Mouse (Mus musculus) midbrain, embryonic 16.5 days (tissue): ENCODE data around the gene H2-Oa. TPM values are rescaled to one million over a fixed set of nuclear protein-coding genes. Genes with fewer than 3 reads are reported as not detected.

Source experiments
- ATAC-seq: fragments of 200-750 bp; cut with Nextera tagmentation; 2 replicates; pipeline ENCODE4 v1.8.0; 2017; ENCODE audit warnings: moderate TSS enrichment
- H3K27ac ChIP-seq: fragments of 300-500 bp; sonication (generic); 2 replicates; pipeline ENCODE4 v1.5.1; 2014; ENCODE audit warnings: mild to moderate bottlenecking, low read length, mixed read lengths
- H3K27me3 ChIP-seq: fragments of 300-500 bp; sonication (generic); 2 replicates; pipeline ENCODE4 v1.6.1; 2014; ENCODE audit warnings: low read depth, low read length, mixed read lengths; ENCODE audit not compliant: control insufficient read depth, insufficient read depth
- H3K36me3 ChIP-seq: fragments of 300-500 bp; sonication (generic); 2 replicates; pipeline ENCODE4 v1.6.1; 2014; ENCODE audit warnings: mild to moderate bottlenecking, low read length, moderate library complexity, mixed read lengths; ENCODE audit not compliant: control insufficient read depth, insufficient read depth
- H3K4me1 ChIP-seq: fragments of 300-500 bp; sonication (generic); 2 replicates; pipeline ENCODE4 v1.6.1; 2014; ENCODE audit warnings: mild to moderate bottlenecking, low read length, mixed read lengths; ENCODE audit not compliant: control insufficient read depth, insufficient read depth
- H3K4me2 ChIP-seq: fragments of 300-500 bp; sonication (generic); 2 replicates; pipeline ENCODE4 v1.6.1; 2014; ENCODE audit warnings: mild to moderate bottlenecking, low read length, mixed read lengths
- H3K4me3 ChIP-seq: fragments of 300-500 bp; sonication (generic); 2 replicates; pipeline ENCODE4 v1.5.1; 2014; ENCODE audit warnings: low read depth, mild to moderate bottlenecking, low read length, moderate library complexity, mixed read lengths
- H3K9ac ChIP-seq: fragments of 300-500 bp; sonication (generic); 2 replicates; pipeline ENCODE4 v1.6.1; 2014; ENCODE audit warnings: low read depth, low read length, mixed read lengths
- H3K9me3 ChIP-seq: fragments of 300-500 bp; sonication (generic); replicated peaks from 2 replicates; pipeline ENCODE4 v1.6.1; 2014; ENCODE audit warnings: mild to moderate bottlenecking, low read length, mixed read lengths; ENCODE audit not compliant: control insufficient read depth, poor library complexity, severe bottlenecking
- WGBS: fragments of 180-500 bp; shearing (Covaris S2); extraction: QIAGEN DNeasy Blood & Tissue Kit; methylation state at CpG from one replicate; pipeline ENCODE4 v1.1.7; 2014; 5-methylcytosine and 5-hydroxymethylcytosine counted together
- polyA plus RNA-seq: library from polyadenylated mRNA; unstranded; fragments of >200 nt; fragmentation: Nextera tagmentation; extraction: Ambion mirVana; gene quantifications from 2 replicates; pipeline ENCODE4 v1.2.1, GENCODE M21; 2015

H2-Oa gene
- polyA plus RNA-seq, 1 experiment from 2014 or later: 0.16 TPM

DNA sequence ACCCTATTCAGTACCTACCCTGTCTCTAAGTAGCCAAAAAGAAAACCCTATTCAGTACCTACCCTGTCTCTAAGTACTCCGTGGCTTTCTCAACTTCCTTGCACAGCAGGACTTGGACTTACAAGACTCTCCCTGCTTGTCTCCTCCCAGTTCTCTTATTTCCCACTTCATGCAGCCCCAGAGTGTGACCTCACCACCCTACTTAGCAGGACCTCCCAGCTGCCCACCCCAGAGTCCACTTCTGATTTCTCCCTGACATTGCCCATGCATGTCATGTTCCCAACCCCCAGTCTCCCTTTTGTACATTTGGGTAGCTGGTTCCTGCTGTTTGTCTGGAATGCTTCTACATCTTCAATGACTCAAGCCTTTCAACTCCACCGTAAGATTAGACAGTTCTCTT is 31.4 kb downstream of the H2-Oa start:
- H3K4me1 ChIP-seq: peaks cover 21% of the 10 kb centered on the region
- 3% methylated on average over 2 of the region's 2 CpGs for WGBS
- H3K9me3 ChIP-seq: no peaks in the 10 kb centered on the region
- H3K27me3 ChIP-seq: no peaks in the 10 kb centered on the region
- H3K9ac ChIP-seq: peak overlapping the region; percentile 99
- peaks cover 4% of the 10 kb centered on the region; the same call in 1 of the 2 replicates for H3K36me3 ChIP-seq
- peak overlapping the region; percentile 88 for H3K4me3 ChIP-seq
- H3K27ac ChIP-seq: peak overlapping the region; percentile 100; the same call in 1 of the 2 replicates
- peak overlapping the region; percentile 84 for H3K4me2 ChIP-seq
- ATAC-seq: no peak

- H3K4me2 ChIP-seq: peak overlapping the region; percentile 4; the same call in 1 of the 2 replicates
- peaks cover 26% of the 10 kb centered on the region for H3K4me1 ChIP-seq
- H3K27me3 ChIP-seq: no peaks in the 10 kb centered on the region
- ATAC-seq: no peak
- no peaks in the 10 kb centered on the region for H3K9me3 ChIP-seq
- no peak overlapping the region for H3K4me3 ChIP-seq
- 91% methylated on average over 6 of the region's 6 CpGs for WGBS
- H3K27ac ChIP-seq: no peak overlapping the region
- H3K36me3 ChIP-seq: no peaks in the 10 kb centered on the region
- H3K9ac ChIP-seq: no peak overlapping the region
Measured at GRCm38 (mm10) chr17:34124649-34125048, 32.5 kb downstream of the H2-Oa start.

GRCm38 (mm10) chr17:34126826-34127420 is 34.8 kb downstream of the H2-Oa start:
- Histone ChIP-seq H3K9me3 (no peaks in the 10 kb centered on the region), H3K4me3 (no peak overlapping the region), H3K4me1 (peaks cover 26% of the 10 kb centered on the region), H3K4me2 (no peak overlapping the region), H3K27me3 (no peaks in the 10 kb centered on the region), H3K9ac (no peak overlapping the region), H3K27ac (no peak overlapping the region), H3K36me3 (no peaks in the 10 kb centered on the region)
- WGBS: 64% methylated on average over 9 of the region's 9 CpGs
- no peak for ATAC-seq

DNA sequence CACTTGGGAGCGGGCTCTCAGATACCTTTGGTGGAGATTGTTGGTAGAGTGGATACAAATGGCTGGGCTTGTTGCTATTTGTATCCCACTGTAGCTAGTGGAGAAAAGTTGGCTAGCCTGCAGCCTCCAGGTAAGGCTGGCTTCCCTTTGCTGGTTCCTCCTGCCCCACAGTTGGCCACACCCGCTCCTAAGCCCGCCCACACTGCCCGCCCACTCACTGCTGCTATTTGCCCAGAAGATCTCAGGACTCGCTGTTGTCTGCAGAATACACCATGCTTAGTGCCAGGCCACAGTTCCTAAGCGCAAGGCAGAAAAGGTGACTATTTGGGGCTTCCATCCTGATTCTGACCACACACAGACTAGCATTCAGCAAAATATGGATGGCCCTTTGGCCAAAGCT is 35.3 kb downstream of the H2-Oa start:
- Histone ChIP-seq H3K4me3 (no peak overlapping the region), H3K4me1 (peaks cover 26% of the 10 kb centered on the region), H3K9ac (no peak overlapping the region), H3K4me2 (no peak overlapping the region), H3K9me3 (no peaks in the 10 kb centered on the region), H3K36me3 (no peaks in the 10 kb centered on the region), H3K27ac (no peak overlapping the region), H3K27me3 (no peaks in the 10 kb centered on the region)
- no peak for ATAC-seq
- 27% methylated on average over 6 of the region's 6 CpGs for WGBS

DNA sequence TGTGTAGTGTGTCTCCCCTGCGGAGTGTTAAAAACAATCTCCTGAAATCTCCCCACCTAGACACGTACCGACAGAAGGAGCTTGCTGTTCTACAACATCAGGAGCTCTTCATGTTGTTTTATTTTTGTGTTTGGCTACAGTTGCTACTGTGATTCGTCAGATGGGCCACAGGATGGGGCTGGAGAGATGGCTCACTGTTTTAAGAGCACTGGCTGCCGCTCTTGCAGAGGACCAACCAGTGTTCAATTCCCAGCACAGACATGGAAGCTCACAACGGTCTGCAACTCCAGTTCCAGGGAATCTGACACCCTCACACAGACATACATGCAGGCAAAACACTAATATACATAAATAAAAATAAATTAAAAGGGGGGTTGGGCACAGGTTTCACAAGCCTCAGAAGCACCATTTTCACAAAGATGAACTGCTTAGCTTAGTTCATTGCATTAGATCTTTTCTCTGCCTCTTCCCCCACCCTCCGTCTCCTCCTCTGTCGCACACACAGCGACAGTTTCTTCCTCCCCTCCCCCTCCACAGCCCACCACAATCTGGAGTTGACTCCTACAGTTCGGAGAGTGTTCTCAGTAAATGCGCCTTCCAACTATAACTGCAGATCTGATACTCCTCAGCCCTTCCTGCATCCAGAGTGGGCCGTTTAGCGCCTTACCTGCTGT is 36.3 kb downstream of the H2-Oa start:
- no peak overlapping the region for H3K9ac ChIP-seq
- ATAC-seq: no peak
- H3K4me2 ChIP-seq: 0 out of 2 replicates have a peak overlapping the region, but pooled peaks have one; percentile 3
- no peaks in the 10 kb centered on the region for H3K27me3 ChIP-seq
- H3K36me3 ChIP-seq: no peaks in the 10 kb centered on the region
- H3K4me1 ChIP-seq: peaks cover 22% of the 10 kb centered on the region
- 17% methylated on average over 13 of the region's 13 CpGs for WGBS
- no peak overlapping the region for H3K4me3 ChIP-seq
- no peaks in the 10 kb centered on the region for H3K9me3 ChIP-seq
- no peak overlapping the region for H3K27ac ChIP-seq

- no peaks in the 10 kb centered on the region for H3K27me3 ChIP-seq
- H3K36me3 ChIP-seq: no peaks in the 10 kb centered on the region
- WGBS: 20% methylated on average over 18 of the region's 18 CpGs
- no peaks in the 10 kb centered on the region for H3K9me3 ChIP-seq
- 0 out of 2 replicates have a peak overlapping the region, but pooled peaks have one; percentile 3 for H3K4me2 ChIP-seq
- ATAC-seq: 0 out of 2 replicates have a peak, but pooled peaks have one; percentile 23
- H3K4me3 ChIP-seq: peak overlapping the region; percentile 3; the same call in 1 of the 2 replicates
- no peak overlapping the region for H3K9ac ChIP-seq
- H3K27ac ChIP-seq: no peak overlapping the region
- H3K4me1 ChIP-seq: peaks cover 15% of the 10 kb centered on the region
Measured at GRCm38 (mm10) chr17:34128944-34129791, 37.0 kb downstream of the H2-Oa start.

- H3K4me1 ChIP-seq: peaks cover 8% of the 10 kb centered on the region; the same call in 1 of the 2 replicates
- no peak overlapping the region for H3K9ac ChIP-seq
- WGBS: 86% methylated on average over 19 of the region's 19 CpGs
- no peak overlapping the region for H3K4me2 ChIP-seq
- no peaks in the 10 kb centered on the region for H3K36me3 ChIP-seq
- H3K4me3 ChIP-seq: no peak overlapping the region
- no peaks in the 10 kb centered on the region for H3K9me3 ChIP-seq
- H3K27ac ChIP-seq: no peak overlapping the region
- H3K27me3 ChIP-seq: no peaks in the 10 kb centered on the region
- no peak for ATAC-seq
Measured at GRCm38 (mm10) chr17:34130073-34130947, 38.2 kb downstream of the H2-Oa start.

- Histone ChIP-seq H3K4me3 (no peak overlapping the region), H3K9ac (no peak overlapping the region), H3K4me2 (no peak overlapping the region), H3K4me1 (peaks cover 11% of the 10 kb centered on the region; the same call in 1 of the 2 replicates), H3K36me3 (no peaks in the 10 kb centered on the region), H3K27ac (no peak overlapping the region), H3K27me3 (0 out of 2 replicates have a peak, but pooled peaks cover 2% of the 10 kb centered on the region), H3K9me3 (no peaks in the 10 kb centered on the region)
- ATAC-seq: no peak
- 67% methylated on average over 7 of the region's 7 CpGs for WGBS
Measured at GRCm38 (mm10) chr17:34131911-34132310, 39.8 kb downstream of the H2-Oa start.
